Mouse (Mus musculus): Measurements from ENCODE around the gene Mllt3.

- TF ChIP-seq CTCF (IDR thresholded peaks at IDR 0.05; ENCODE audit: borderline replicate concordance, extremely low read depth, insufficient read depth, insufficient read length) (no peak), POLR2A (IDR thresholded peaks at IDR 0.05; ENCODE audit: borderline replicate concordance, extremely low read depth, insufficient read depth, insufficient read length, poor library complexity, severe bottlenecking) (no peak)
Measured at GRCm38 (mm10) chr4:87820911-87821310, 212.3 kb downstream of the Mllt3 start.
